Mouse (Mus musculus) embryonic fibroblast, embryonic 13.5 days (primary cell): ENCODE results near the gene Mbl1. TPM values are rescaled to one million over a fixed set of nuclear protein-coding genes. Genes with fewer than 3 reads are reported as not detected.

Experiments
- H3K27ac ChIP-seq: 2 replicates; pipeline ENCODE4 v1.5.1; 2012; ENCODE audit warnings: low read length, control low read depth, inconsistent platforms; ENCODE audit not compliant: insufficient read depth
- H3K4me1 ChIP-seq: 2 replicates; pipeline ENCODE4 v1.6.1; 2011; ENCODE audit warnings: low read length; ENCODE audit not compliant: control insufficient read depth, insufficient read depth
- H3K4me3 ChIP-seq: 2 replicates; pipeline ENCODE4 v1.5.1; 2011; ENCODE audit warnings: mild to moderate bottlenecking, control low read depth, low read length; ENCODE audit not compliant: insufficient read depth
- CTCF ChIP-seq: IDR thresholded peaks from 2 replicates; pipeline ENCODE4 v1.5.1; 2011; ENCODE audit warnings: mild to moderate bottlenecking, control low read depth, low read length, moderate library complexity, borderline replicate concordance; ENCODE audit not compliant: insufficient read depth
- POLR2A ChIP-seq: IDR thresholded peaks from 2 replicates; pipeline ENCODE4 v1.6.1; 2011; ENCODE audit warnings: low read depth, mild to moderate bottlenecking, control low read depth, low read length, moderate library complexity
- polyA plus RNA-seq: library from polyadenylated mRNA; stranded (reverse); fragments of >200 nt; gene quantifications from 2 replicates; pipeline ENCODE4 v1.2.4, GENCODE M21; 2011; ENCODE audit warnings: low read depth; ENCODE audit not compliant: missing spikeins, insufficient read length

The Mbl1 gene
- polyA plus RNA-seq, 1 experiment = not detected

- H3K4me3 ChIP-seq = no peak within 1 kb of the TSS
- H3K4me1 ChIP-seq = no peaks in the 10 kb centered on the region
- TF ChIP-seq CTCF (no peak), POLR2A (no peak)
- H3K27ac ChIP-seq = no peak within 1 kb of the TSS
These were observed 34.0 kb downstream of the Mbl1 start, which contains the start of gene Sftpd for GRCm38 (mm10) chr14:41185059-41185821. TSS of gene Sftpd (minus strand) at chr14:41185149.

GRCm38 (mm10) chr14:41189496-41189895, 38.2 kb downstream of the Mbl1 start:
- no peak for TF ChIP-seq CTCF
- no peak for TF ChIP-seq POLR2A
- Histone ChIP-seq H3K27ac (no peak overlapping the region), H3K4me3 (no peak overlapping the region), H3K4me1 (no peaks in the 10 kb centered on the region)

GRCm38 (mm10) chr14:41198037-41198730, 46.9 kb downstream of the Mbl1 start:
- H3K4me3 ChIP-seq = no peak overlapping the region
- TF ChIP-seq CTCF = no peak
- TF ChIP-seq POLR2A = no peak
- H3K4me1 ChIP-seq = no peaks in the 10 kb centered on the region
- H3K27ac ChIP-seq = no peak overlapping the region

Other genes starting within 250 kb of the Mbl1 start
- 17.7 and 22.0 TPM in 2 replicates for gene Tspan14, start 184.7 kb upstream of the Mbl1 start, polyA plus RNA-seq
- gene Fam213a, start 137.7 kb upstream of the Mbl1 start, polyA plus RNA-seq = 8.7 and 11.3 TPM in 2 replicates
- not detected in 2 replicates for gene Dydc2, start 82.2 kb upstream of the Mbl1 start, polyA plus RNA-seq
- not detected in 2 replicates for gene Dydc1, start 78.5 kb upstream of the Mbl1 start, polyA plus RNA-seq
- not detected in 2 replicates for gene Mat1a, start 46.4 kb upstream of the Mbl1 start, polyA plus RNA-seq
- gene Sftpa1, start 19.7 kb upstream of the Mbl1 start, polyA plus RNA-seq = not detected in 2 replicates
- not detected in 2 replicates for gene Sftpd, start 33.7 kb downstream of the Mbl1 start, polyA plus RNA-seq
- gene Gm2832, start 127.3 kb downstream of the Mbl1 start, polyA plus RNA-seq = not detected in 2 replicates
- gene Gm5798, start 197.2 kb downstream of the Mbl1 start, polyA plus RNA-seq = not detected in 2 replicates
- not detected in 2 replicates for gene Gm7945, start 234.9 kb downstream of the Mbl1 start, polyA plus RNA-seq